8 mouse cellular contexts compared by ENCODE assay signal in the genomic region with DNA sequence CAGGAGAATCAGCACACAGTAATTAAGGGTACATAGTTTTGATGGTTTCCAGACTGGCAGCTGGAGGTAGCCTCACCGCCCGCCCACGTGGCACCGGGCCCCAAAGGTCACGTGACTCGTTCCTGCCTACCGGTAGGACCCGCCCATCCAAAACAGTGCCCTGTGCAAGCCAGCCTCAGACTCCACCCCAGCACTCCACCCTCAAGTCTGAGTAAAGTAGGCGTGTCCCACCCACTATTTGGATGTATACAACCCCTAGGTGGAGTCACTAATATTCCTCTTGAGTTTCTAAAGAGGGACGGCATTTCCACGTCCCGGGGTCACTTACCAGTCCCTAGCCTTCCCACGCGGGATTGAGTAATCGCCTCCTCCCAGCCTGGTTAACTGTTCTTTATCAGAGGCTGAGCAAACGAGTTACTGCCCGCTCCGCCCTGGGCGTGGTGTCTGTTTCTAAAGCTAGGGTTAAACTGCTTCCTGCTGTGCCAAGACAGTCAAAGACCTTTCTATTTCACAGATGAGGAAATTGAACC. TPM values are rescaled to one million over a fixed set of nuclear protein-coding genes. Genes with fewer than 3 reads are reported as not detected.
DNase-seq lines count a peak whose midpoint lies in the region; ATAC-seq lines count a peak whose summit lies in the region.

No protein-coding gene starts in this region.

- H3K4me1 ChIP-seq in embryonic facial prominence, embryonic 12.5 days, result peaks cover 41% of the 10 kb centered on the region

- DNase-seq in left cerebral cortex, postnatal 4 days, result peak; percentile 58
- no peak for DNase-seq in left cerebral cortex, postnatal 14 days (ENCODE audit: low spot score in 2 of 2)
- DNase-seq in heart, adult 9 months (ENCODE audit: low spot score in 2 of 2), result peak; percentile 89 to 93
- peak; percentile 97 for DNase-seq in kidney, adult 9 months
- DNase-seq in lung, postnatal 14 days, result peak; percentile 91
- peak; percentile 75 for DNase-seq in ovary, postnatal 14 days (ENCODE audit: low spot score)
- DNase-seq in urinary bladder, postnatal 25 days (ENCODE audit: low spot score), result peak; percentile 77

- no peaks in the 10 kb centered on the region for H3K9me3 ChIP-seq in embryonic facial prominence, embryonic 12.5 days

- ATAC-seq in embryonic facial prominence, embryonic 12.5 days (ENCODE audit: insufficient number of reproducible peaks, insufficient read depth, low FRiP score, low TSS enrichment), result peak; percentile 74

- H3K4me2 ChIP-seq in embryonic facial prominence, embryonic 12.5 days (replicated peaks), result peak overlapping the region; percentile 84

- H3K36me3 ChIP-seq in embryonic facial prominence, embryonic 12.5 days, result 0 out of 2 replicates have a peak, but pooled peaks cover 4% of the 10 kb centered on the region

- peak overlapping the region; percentile 54; the same call in 1 of the 2 replicates for H3K9ac ChIP-seq in embryonic facial prominence, embryonic 12.5 days

- H3K4me3 ChIP-seq in embryonic facial prominence, embryonic 12.5 days, result peak overlapping the region; percentile 44

- intact Hi-C loops in left cerebral cortex, postnatal 4 days (cut with DNase I), result no loop called here
- intact Hi-C loops in left cerebral cortex, postnatal 14 days (cut with DNase I), result no loop called here

- WGBS in embryonic facial prominence, embryonic 12.5 days, result 2% methylated on average over 19 of the region's 19 CpGs

- peak overlapping the region; percentile 48; the same call in 1 of the 2 replicates for H3K27ac ChIP-seq in embryonic facial prominence, embryonic 12.5 days

- H3K27me3 ChIP-seq in embryonic facial prominence, embryonic 12.5 days, result peaks cover 28% of the 10 kb centered on the region

RNA-seq across cellular contexts. Expression of a gene that starts 1.2 kb away (rescaled TPM):
- 1 to 10 TPM; 1.2 to 1.5 TPM for total RNA-seq in left cerebral cortex, postnatal 4 days (2021)
- total RNA-seq in left cerebral cortex, postnatal 14 days (2021), result 1 to 10 TPM; 1.0 to 1.4 TPM
- polyA plus RNA-seq in embryonic facial prominence, embryonic 12.5 days (2016; fragmentation: Nextera tagmentation; extraction: Ambion mirVana), result 1.3 TPM in 2 replicates

RNA-seq across cellular contexts. Expression of a gene that starts 1.4 kb away (rescaled TPM):
- 1 to 10 TPM; 3.5 TPM for total RNA-seq in left cerebral cortex, postnatal 4 days (2021)
- 1 to 10 TPM; 4.0 to 5.4 TPM for total RNA-seq in left cerebral cortex, postnatal 14 days (2021)
- 17.5 and 19.1 TPM in 2 replicates for polyA plus RNA-seq in embryonic facial prominence, embryonic 12.5 days (2016; fragmentation: Nextera tagmentation; extraction: Ambion mirVana)

RNA-seq across cellular contexts. Expression of a gene that starts 16.8 kb away (rescaled TPM):
- not detected for total RNA-seq in left cerebral cortex, postnatal 4 days (2021)
- not detected for total RNA-seq in left cerebral cortex, postnatal 14 days (2021)
- 0.26 TPM in 1 of 2 replicates, not detected in the other for polyA plus RNA-seq in embryonic facial prominence, embryonic 12.5 days (2016; fragmentation: Nextera tagmentation; extraction: Ambion mirVana)

RNA-seq across cellular contexts. Expression of a gene that starts 28.8 kb away (rescaled TPM):
- 1 to 10 TPM; 4.4 to 5.1 TPM for total RNA-seq in left cerebral cortex, postnatal 4 days (2021)
- total RNA-seq in left cerebral cortex, postnatal 14 days (2021), result 1 to 10 TPM; 1.9 to 2.3 TPM
- 0.54 and 1.3 TPM in 2 replicates for polyA plus RNA-seq in embryonic facial prominence, embryonic 12.5 days (2016; fragmentation: Nextera tagmentation; extraction: Ambion mirVana)

RNA-seq across cellular contexts. Expression of a gene that starts 28.8 kb away (rescaled TPM):
- total RNA-seq in left cerebral cortex, postnatal 4 days (2021), result 10 to 100 TPM in 1 of 2 experiments, 1 to 10 TPM in 1; 9.2 to 14.1 TPM
- total RNA-seq in left cerebral cortex, postnatal 14 days (2021), result 10 to 100 TPM; 11.9 to 13.0 TPM
- 29.6 and 31.0 TPM in 2 replicates for polyA plus RNA-seq in embryonic facial prominence, embryonic 12.5 days (2016; fragmentation: Nextera tagmentation; extraction: Ambion mirVana)

Comparison
In these comparisons a context has a peak if more than half of its experiments do, and no peak if none do; other contexts are left out.
1. DNase-seq: peak in left cerebral cortex, postnatal 4 days (single experiment), heart, adult 9 months (2 of 2), kidney, adult 9 months (single experiment), lung, postnatal 14 days (single experiment), ovary, postnatal 14 days (single experiment) and urinary bladder, postnatal 25 days (single experiment); none in left cerebral cortex, postnatal 14 days (0 of 2).